ENCODE assay signal across 15 mouse cellular contexts in genomic region chr14:112002881-112003280, GRCm38 (mm10).
"Had no signal": no experiment of that assay in that cellular context is flagged by ENCODE, and none has a peak within 500 bp of the region (broad histone marks: within the 10 kb centered on the region; RNA-seq: fewer than 3 reads in every experiment).

No protein-coding gene starts in this region.

- ATAC-seq: liver, postnatal 0 days; midbrain, embryonic 16.5 days had no signal

- H3K4me2 ChIP-seq: limb, embryonic 12.5 days; liver, embryonic 13.5 days; midbrain, embryonic 12.5 days; neural tube, embryonic 13.5 days had no signal

- H3K27me3 ChIP-seq: limb, embryonic 12.5 days; liver, embryonic 13.5 days; midbrain, embryonic 12.5 days; neural tube, embryonic 13.5 days had no signal

- DNase-seq: kidney, adult 18-20 months; kidney, postnatal 10 days; kidney, postnatal 4 days; liver; liver, embryonic 13.5 days; liver, postnatal 0 days; right cerebral cortex, adult 18-20 months; right cerebral cortex, postnatal 25 days; thymus, adult 18-20 months; thymus, postnatal 14 days had no signal

- H3K27ac ChIP-seq: limb, embryonic 12.5 days; liver, embryonic 13.5 days; midbrain, embryonic 12.5 days; neural tube, embryonic 13.5 days; stomach, postnatal 0 days had no signal

- H3K9me3 ChIP-seq: limb, embryonic 12.5 days; liver, embryonic 13.5 days; midbrain, embryonic 12.5 days; neural tube, embryonic 13.5 days had no signal

- H3K36me3 ChIP-seq: limb, embryonic 12.5 days; liver, embryonic 13.5 days; midbrain, embryonic 12.5 days; neural tube, embryonic 13.5 days had no signal

- H3K4me3 ChIP-seq: limb, embryonic 12.5 days; liver, embryonic 13.5 days; midbrain, embryonic 12.5 days; neural tube, embryonic 13.5 days had no signal

- H3K9ac ChIP-seq: limb, embryonic 12.5 days; liver, embryonic 13.5 days; liver, postnatal 0 days; midbrain, embryonic 12.5 days; neural tube, embryonic 13.5 days had no signal

- H3K4me1 ChIP-seq: limb, embryonic 12.5 days; liver, embryonic 13.5 days; midbrain, embryonic 12.5 days; neural tube, embryonic 13.5 days had no signal
